Mouse (Mus musculus) forebrain, embryonic 11.5 days (tissue): ENCODE data around the gene Eea1. TPM values are rescaled to one million over a fixed set of nuclear protein-coding genes. Genes with fewer than 3 reads are reported as not detected.

Source experiments
- ATAC-seq: fragments of 200-750 bp; cut with Nextera tagmentation; replicated peaks from 2 replicates; pipeline ENCODE4 v1.8.0; 2017; ENCODE audit warnings: moderate TSS enrichment; ENCODE audit not compliant: low FRiP score
- DNase-seq: peaks from one replicate; pipeline ENCODE4 v3.0.0-alpha.2; 2017; ENCODE audit warnings: low spot score
- H3K27ac ChIP-seq: fragments of 300-500 bp; sonication (generic); 2 replicates; pipeline ENCODE4 v1.5.1; 2014; ENCODE audit warnings: low read depth, low read length
- H3K27me3 ChIP-seq: fragments of 300-500 bp; sonication (generic); 2 replicates; pipeline ENCODE4 v1.6.1; 2014; ENCODE audit warnings: mild to moderate bottlenecking, low read length, mixed read lengths; ENCODE audit not compliant: control insufficient read depth, insufficient read depth
- H3K36me3 ChIP-seq: fragments of 300-500 bp; sonication (generic); 2 replicates; pipeline ENCODE4 v1.6.1; 2014; ENCODE audit warnings: mild to moderate bottlenecking, low read length, moderate library complexity, mixed read lengths; ENCODE audit not compliant: control insufficient read depth, insufficient read depth
- H3K4me1 ChIP-seq: fragments of 300-500 bp; sonication (generic); replicated peaks from 2 replicates; pipeline ENCODE4 v1.6.1; 2014; ENCODE audit warnings: low read length, mixed read lengths; ENCODE audit not compliant: control insufficient read depth, insufficient read depth
- H3K4me2 ChIP-seq: fragments of 300-500 bp; sonication (generic); 2 replicates; pipeline ENCODE4 v1.6.1; 2014; ENCODE audit warnings: low read depth, mild to moderate bottlenecking, low read length, moderate library complexity, mixed read lengths; ENCODE audit not compliant: severe bottlenecking
- H3K4me3 ChIP-seq: fragments of 300-500 bp; sonication (generic); 2 replicates; pipeline ENCODE4 v1.5.1; 2014; ENCODE audit warnings: low read depth, low read length
- H3K9ac ChIP-seq: fragments of 300-500 bp; sonication (generic); 2 replicates; pipeline ENCODE4 v1.6.1; 2014; ENCODE audit warnings: low read length
- H3K9me3 ChIP-seq: fragments of 300-500 bp; sonication (generic); 2 replicates; pipeline ENCODE4 v1.6.1; 2016; ENCODE audit warnings: low read length, mixed read lengths; ENCODE audit not compliant: control insufficient read depth
- WGBS: fragments of 180-500 bp; shearing (Covaris S2); extraction: QIAGEN DNeasy Blood & Tissue Kit; methylation state at CpG from one replicate; pipeline ENCODE4 v1.1.7; 2014; 5-methylcytosine and 5-hydroxymethylcytosine counted together
- polyA plus RNA-seq: library from polyadenylated mRNA; unstranded; fragments of >200 nt; fragmentation: Nextera tagmentation; extraction: Ambion mirVana; gene quantifications from 2 replicates; pipeline ENCODE4 v1.2.1, GENCODE M21; 2014

Gene Eea1
- polyA plus RNA-seq, 1 experiment from 2014 or later: 12.0 TPM

DNA sequence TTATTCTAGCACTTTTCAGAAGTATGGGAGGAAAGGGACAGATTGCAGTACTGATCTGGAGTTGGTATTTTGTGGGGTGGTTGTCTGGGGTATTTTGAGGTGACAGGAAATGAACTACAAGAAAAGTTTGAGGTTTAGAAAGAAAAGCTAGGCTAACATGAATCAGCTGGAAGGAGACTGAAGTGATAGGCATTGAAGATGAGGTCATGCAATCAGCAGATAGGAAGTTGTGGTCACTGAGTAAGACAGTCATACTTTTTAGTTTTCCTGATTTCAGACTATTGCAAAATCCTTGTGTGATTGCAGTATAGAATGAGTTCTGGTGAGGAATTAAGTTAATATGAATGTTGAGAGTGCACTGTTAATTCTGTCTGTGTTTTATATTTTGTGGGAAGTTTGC lies 75.3 kb downstream of the Eea1 start:
- Histone ChIP-seq H3K4me1 (no peaks in the 10 kb centered on the region), H3K27me3 (no peaks in the 10 kb centered on the region), H3K36me3 (no peaks in the 10 kb centered on the region; the same call in 1 of the 2 replicates), H3K4me2 (no peak overlapping the region), H3K9ac (no peak overlapping the region), H3K9me3 (no peaks in the 10 kb centered on the region), H3K27ac (no peak overlapping the region), H3K4me3 (no peak overlapping the region)
- no peak for DNase-seq
- no peak for ATAC-seq

DNA sequence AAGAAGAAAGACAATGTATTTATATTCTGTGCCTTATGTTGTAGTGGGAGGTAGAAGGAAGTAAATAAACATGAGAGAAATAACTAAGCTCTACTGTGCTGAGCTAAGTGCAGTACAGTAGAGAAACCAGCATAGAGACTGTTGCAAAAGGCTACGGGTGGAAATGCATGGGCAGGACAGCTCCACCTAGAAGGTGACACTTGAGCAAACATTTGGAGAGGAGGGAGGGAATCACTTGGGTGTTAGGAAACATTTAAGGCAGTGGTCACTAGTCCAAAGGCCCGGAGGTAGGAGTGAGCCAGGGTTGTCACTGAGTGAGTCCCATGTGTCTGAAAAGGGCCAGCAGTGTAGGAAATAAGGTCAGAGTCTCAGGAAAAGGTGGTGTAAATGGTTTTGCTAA lies 77.0 kb downstream of the Eea1 start:
- Histone ChIP-seq H3K36me3 (no peaks in the 10 kb centered on the region), H3K27ac (no peak overlapping the region), H3K4me3 (no peak overlapping the region), H3K9me3 (no peaks in the 10 kb centered on the region), H3K4me2 (no peak overlapping the region), H3K27me3 (no peaks in the 10 kb centered on the region), H3K4me1 (no peaks in the 10 kb centered on the region), H3K9ac (no peak overlapping the region)
- DNase-seq (no peak), ATAC-seq (no peak)
- 84% methylated on average over 2 of the region's 2 CpGs for WGBS

DNA sequence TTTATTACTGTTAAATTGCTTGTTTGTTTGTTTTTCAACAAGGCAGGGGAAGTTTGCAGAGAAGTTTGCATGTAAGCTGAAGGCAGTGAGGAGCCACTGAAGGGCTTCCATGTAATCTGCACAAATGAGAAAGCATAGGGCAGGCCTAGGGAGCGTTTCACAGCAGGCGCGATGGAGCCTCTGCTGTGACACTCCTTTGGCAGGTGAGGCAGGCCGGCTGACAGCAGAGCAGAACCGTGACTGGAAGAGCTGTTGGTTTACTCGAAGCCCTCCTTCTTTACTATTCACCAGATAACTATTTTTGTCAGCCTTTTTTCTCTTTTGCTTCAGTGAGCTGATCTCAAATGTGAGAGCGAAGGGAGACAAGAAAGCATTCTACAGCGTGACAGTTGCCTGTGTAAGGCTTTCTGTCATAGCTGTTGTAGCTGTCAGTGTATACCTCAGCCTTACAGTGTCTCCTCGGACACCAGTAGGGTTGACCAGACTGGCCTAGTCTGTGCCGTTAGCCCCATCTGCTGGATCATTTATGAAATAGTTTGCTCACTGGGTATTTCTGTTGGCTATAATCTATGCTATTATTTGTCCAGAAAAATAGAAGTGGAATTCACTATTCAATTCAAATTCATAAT lies 93.0 kb downstream of the Eea1 start:
- no peaks in the 10 kb centered on the region for H3K9me3 ChIP-seq
- 42% methylated on average over 10 of the region's 10 CpGs for WGBS
- H3K9ac ChIP-seq: no peak overlapping the region
- H3K27me3 ChIP-seq: no peaks in the 10 kb centered on the region
- no peak overlapping the region for H3K4me3 ChIP-seq
- H3K4me1 ChIP-seq: no peaks in the 10 kb centered on the region
- no peak overlapping the region for H3K4me2 ChIP-seq
- DNase-seq: peak; percentile 52
- H3K36me3 ChIP-seq: no peaks in the 10 kb centered on the region
- H3K27ac ChIP-seq: no peak overlapping the region
- 0 out of 2 replicates have a peak, but pooled peaks have one; percentile 69 for ATAC-seq

DNA sequence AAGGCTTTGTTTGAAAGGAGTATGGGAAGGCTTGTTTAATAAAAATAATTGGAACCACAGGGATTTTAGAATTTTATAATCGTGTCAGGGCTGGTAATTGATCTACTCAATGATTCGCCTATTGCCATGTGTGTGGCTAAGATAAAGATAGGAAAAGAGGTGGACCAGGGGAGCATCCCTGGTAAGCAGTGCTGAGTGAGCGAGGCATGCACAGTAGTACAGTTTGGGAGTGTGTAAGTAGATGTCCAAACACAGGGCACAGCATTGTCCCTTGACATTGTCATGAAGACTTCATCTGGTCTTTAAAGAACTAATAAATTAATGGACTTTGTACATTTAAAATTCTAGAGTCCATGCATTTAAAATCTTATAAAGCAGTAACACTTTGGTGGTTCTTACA lies 93.7 kb downstream of the Eea1 start:
- Histone ChIP-seq H3K4me1 (no peaks in the 10 kb centered on the region), H3K27me3 (no peaks in the 10 kb centered on the region), H3K27ac (no peak overlapping the region), H3K9ac (no peak overlapping the region), H3K4me3 (no peak overlapping the region), H3K36me3 (no peaks in the 10 kb centered on the region), H3K9me3 (no peaks in the 10 kb centered on the region), H3K4me2 (no peak overlapping the region)
- DNase-seq (no peak), ATAC-seq (no peak)
- WGBS: 82% methylated on average over 3 of the region's 3 CpGs

DNA sequence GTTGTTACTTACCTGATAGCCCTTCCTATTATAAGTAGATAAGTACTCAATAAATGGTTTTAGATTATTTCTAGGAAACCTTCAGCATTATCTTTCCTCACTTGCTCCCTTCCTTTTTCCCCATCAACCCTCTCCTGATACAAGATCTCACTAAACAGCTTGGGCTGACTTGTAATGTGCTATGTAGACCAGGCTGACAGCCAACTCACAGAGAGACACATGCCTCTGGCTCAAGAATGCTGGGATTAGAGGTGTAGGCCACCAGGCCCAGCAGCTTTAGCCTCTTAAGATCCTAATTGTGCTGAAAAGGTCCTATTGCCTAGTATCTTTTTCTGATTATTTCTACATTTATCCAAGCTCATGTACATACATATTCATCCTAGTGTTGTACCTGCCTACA lies 95.5 kb downstream of the Eea1 start:
- DNase-seq: no peak
- H3K9me3 ChIP-seq: no peaks in the 10 kb centered on the region
- H3K4me3 ChIP-seq: no peak overlapping the region
- H3K9ac ChIP-seq: no peak overlapping the region
- no peak overlapping the region for H3K4me2 ChIP-seq
- H3K27me3 ChIP-seq: no peaks in the 10 kb centered on the region
- no peaks in the 10 kb centered on the region for H3K36me3 ChIP-seq
- H3K27ac ChIP-seq: no peak overlapping the region
- no peak for ATAC-seq
- H3K4me1 ChIP-seq: no peaks in the 10 kb centered on the region

DNA sequence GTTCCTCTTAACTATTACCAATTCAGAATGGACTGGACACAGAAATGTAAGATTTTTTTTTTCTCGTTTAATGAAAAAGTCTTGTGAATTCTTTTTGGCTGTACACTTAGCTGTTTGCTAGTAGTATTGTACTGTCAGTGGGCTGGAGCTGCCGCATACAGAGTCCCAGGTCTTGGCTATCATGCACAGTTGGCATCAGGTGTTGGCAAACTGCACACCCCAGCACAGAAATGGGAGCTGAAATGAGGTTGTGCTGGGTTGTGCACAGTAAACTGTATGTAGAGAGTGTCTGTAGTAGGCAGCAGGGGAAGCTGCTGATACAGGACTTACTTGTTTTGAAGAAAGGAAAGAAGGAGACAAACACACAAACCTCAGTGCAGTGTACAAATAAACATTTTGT lies 103.8 kb downstream of the Eea1 start:
- WGBS: 88% methylated on average over 2 of the region's 2 CpGs
- Histone ChIP-seq H3K4me3 (no peak overlapping the region), H3K27ac (no peak overlapping the region), H3K36me3 (no peaks in the 10 kb centered on the region), H3K27me3 (no peaks in the 10 kb centered on the region), H3K9ac (no peak overlapping the region), H3K9me3 (no peaks in the 10 kb centered on the region), H3K4me2 (no peak overlapping the region), H3K4me1 (no peaks in the 10 kb centered on the region)
- DNase-seq (no peak), ATAC-seq (no peak)

DNA sequence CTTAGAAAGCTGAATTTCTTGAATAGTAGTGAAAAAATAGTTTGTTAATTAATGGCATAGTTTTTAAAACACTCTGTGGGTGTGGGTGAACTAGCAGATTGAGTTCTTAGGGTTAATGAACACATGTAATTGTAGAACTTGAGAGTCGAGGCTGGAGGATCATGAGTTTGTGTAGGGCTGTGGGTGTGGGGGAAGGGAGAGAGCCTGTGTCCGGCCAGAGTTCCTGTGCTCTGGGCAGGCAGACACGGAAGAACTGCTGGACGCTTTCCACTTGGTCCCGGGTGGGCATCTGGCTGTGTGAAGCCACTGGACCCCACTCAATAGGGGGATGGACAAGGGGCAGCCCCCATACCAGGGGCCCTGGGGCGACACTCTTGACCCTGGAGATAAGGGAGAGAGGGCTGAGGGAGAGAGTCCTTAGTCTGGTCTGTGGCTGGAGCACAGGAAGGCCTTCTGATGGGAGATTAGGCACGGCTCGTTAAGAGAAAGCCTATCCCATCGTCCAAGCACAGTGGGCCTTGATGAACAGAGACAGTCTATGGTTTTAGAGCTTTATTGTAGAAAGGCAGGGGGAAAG lies 107.6 kb downstream of the Eea1 start:
- H3K27me3 ChIP-seq: no peaks in the 10 kb centered on the region
- WGBS: 37% methylated on average over 9 of the region's 9 CpGs
- no peaks in the 10 kb centered on the region for H3K4me1 ChIP-seq
- H3K9ac ChIP-seq: no peak overlapping the region
- no peak overlapping the region for H3K4me2 ChIP-seq
- no peaks in the 10 kb centered on the region for H3K36me3 ChIP-seq
- H3K9me3 ChIP-seq: no peaks in the 10 kb centered on the region
- DNase-seq (no peak), ATAC-seq (0 out of 2 replicates have a peak, but pooled peaks have one; percentile 27)
- no peak overlapping the region for H3K4me3 ChIP-seq
- no peak overlapping the region for H3K27ac ChIP-seq

DNA sequence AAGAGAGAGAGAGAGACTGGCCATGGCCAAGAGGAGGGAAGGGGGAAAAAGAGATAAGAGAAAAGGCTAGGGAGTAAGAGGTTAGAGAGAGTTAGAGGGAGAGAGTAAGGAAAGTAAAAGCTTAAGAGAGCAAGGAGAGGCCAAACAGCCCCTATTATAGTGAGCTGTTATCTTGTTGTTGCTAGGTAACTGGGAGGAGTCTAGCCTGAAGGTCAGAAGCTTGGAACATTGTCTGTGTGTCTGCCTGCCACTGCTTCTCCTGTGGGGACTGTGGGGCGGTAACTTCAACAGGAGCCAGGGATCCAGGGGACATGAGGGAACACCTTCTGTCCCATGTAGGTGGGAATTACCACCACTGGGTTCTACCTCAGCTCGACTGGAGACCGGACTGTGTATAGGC lies 108.1 kb downstream of the Eea1 start:
- H3K36me3 ChIP-seq: no peaks in the 10 kb centered on the region
- no peak overlapping the region for H3K4me3 ChIP-seq
- H3K9me3 ChIP-seq: no peaks in the 10 kb centered on the region
- no peak overlapping the region for H3K4me2 ChIP-seq
- ATAC-seq: no peak
- no peaks in the 10 kb centered on the region for H3K4me1 ChIP-seq
- 84% methylated on average over 3 of the region's 3 CpGs for WGBS
- DNase-seq: no peak
- no peak overlapping the region for H3K27ac ChIP-seq
- H3K9ac ChIP-seq: no peak overlapping the region
- H3K27me3 ChIP-seq: no peaks in the 10 kb centered on the region

DNA sequence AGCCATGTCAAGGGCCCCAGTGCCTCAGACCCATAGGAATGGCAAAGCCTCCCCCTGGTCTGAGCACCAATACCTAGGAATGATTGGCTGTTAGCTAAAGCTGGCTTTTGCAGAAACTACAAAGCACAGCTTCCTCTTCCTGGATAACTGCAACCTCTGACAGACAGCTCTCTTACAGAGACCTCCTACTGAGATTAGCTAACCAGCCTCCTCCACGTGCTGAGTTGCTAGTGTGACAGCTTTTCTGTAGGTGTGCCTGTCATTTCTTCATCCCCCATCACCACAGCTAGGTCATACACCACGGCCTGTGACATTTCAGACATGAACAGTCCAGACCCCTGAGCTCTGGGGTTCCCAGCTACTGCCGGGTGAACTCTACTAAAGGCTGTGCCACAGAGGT lies 126.9 kb downstream of the Eea1 start:
- no peak overlapping the region for H3K27ac ChIP-seq
- H3K9ac ChIP-seq: no peak overlapping the region
- DNase-seq: no peak
- H3K4me2 ChIP-seq: no peak overlapping the region
- H3K27me3 ChIP-seq: no peaks in the 10 kb centered on the region
- no peaks in the 10 kb centered on the region for H3K36me3 ChIP-seq
- H3K9me3 ChIP-seq: no peaks in the 10 kb centered on the region
- H3K4me3 ChIP-seq: no peak overlapping the region
- WGBS: 56% methylated on average over 3 of the region's 3 CpGs
- H3K4me1 ChIP-seq: no peaks in the 10 kb centered on the region
- no peak for ATAC-seq
